Mouse (Mus musculus) liver, embryonic 13.5 days (tissue): ENCODE measurements around the gene Nop2. TPM values are rescaled to one million over a fixed set of nuclear protein-coding genes. Genes with fewer than 3 reads are reported as not detected.

Source experiments
- ATAC-seq: fragments of 200-750 bp; cut with Nextera tagmentation; 2 replicates; pipeline ENCODE4 v1.8.0; 2017; ENCODE audit warnings: low read depth, mild to moderate bottlenecking, moderate number of reproducible peaks, moderate library complexity
- DNase-seq: peaks from one replicate; pipeline ENCODE4 v3.0.0; 2022
- H3K27ac ChIP-seq: fragments of 300-500 bp; sonication (generic); 2 replicates; pipeline ENCODE4 v1.5.1; 2015; ENCODE audit warnings: moderate library complexity, mild to moderate bottlenecking, inconsistent platforms
- H3K27me3 ChIP-seq: fragments of 300-500 bp; sonication (generic); 2 replicates; pipeline ENCODE4 v1.6.1; 2015; ENCODE audit warnings: mild to moderate bottlenecking, inconsistent platforms
- H3K36me3 ChIP-seq: fragments of 300-500 bp; sonication (generic); 2 replicates; pipeline ENCODE4 v1.6.1; 2015; ENCODE audit warnings: mild to moderate bottlenecking, inconsistent platforms
- H3K4me1 ChIP-seq: fragments of 300-500 bp; sonication (generic); replicated peaks from 2 replicates; pipeline ENCODE4 v1.6.1; 2015; ENCODE audit warnings: inconsistent platforms
- H3K4me2 ChIP-seq: fragments of 300-500 bp; sonication (generic); 2 replicates; pipeline ENCODE4 v1.6.1; 2015; ENCODE audit warnings: inconsistent platforms, mild to moderate bottlenecking, moderate library complexity
- H3K4me3 ChIP-seq: fragments of 300-500 bp; sonication (generic); replicated peaks from 2 replicates; pipeline ENCODE4 v1.5.1; 2015; ENCODE audit warnings: mild to moderate bottlenecking, inconsistent platforms
- H3K9ac ChIP-seq: fragments of 300-500 bp; sonication (generic); 2 replicates; pipeline ENCODE4 v1.6.1; 2015; ENCODE audit warnings: mild to moderate bottlenecking, inconsistent platforms
- H3K9me3 ChIP-seq: fragments of 300-500 bp; sonication (generic); replicated peaks from 2 replicates; pipeline ENCODE4 v1.6.1; 2016; ENCODE audit warnings: inconsistent platforms
- WGBS: fragments of 180-500 bp; shearing (Covaris S2); methylation state at CpG from one replicate; pipeline ENCODE4 v1.1.7; 2015; ENCODE audit not compliant: insufficient replicate concordance; 5-methylcytosine and 5-hydroxymethylcytosine counted together
- polyA plus RNA-seq: library from polyadenylated mRNA; unstranded; fragments of >200 nt; fragmentation: Nextera tagmentation; extraction: Ambion mirVana; gene quantifications from 2 replicates; pipeline ENCODE4 v1.2.1, GENCODE M21; 2015

The Nop2 gene
- polyA plus RNA-seq, 1 experiment from 2014 or later = 60.6 TPM

- peaks cover 45% of the 10 kb centered on the region for H3K36me3 ChIP-seq
- 2% methylated on average over 35 of the region's 35 CpGs for whole genome bisulfite sequencing
- no peaks in the 10 kb centered on the region for H3K9me3 ChIP-seq
- H3K27ac ChIP-seq = peak overlapping the region; percentile 84
- H3K4me1 ChIP-seq = peaks cover 59% of the 10 kb centered on the region
- H3K4me3 ChIP-seq = peak overlapping the region; percentile 88
- peak overlapping the region; percentile 90 for H3K9ac ChIP-seq
- no peak for DNase-seq
- ATAC-seq = peak; percentile 77
- H3K27me3 ChIP-seq = no peaks in the 10 kb centered on the region
- H3K4me2 ChIP-seq = peak overlapping the region; percentile 97
Observed at GRCm38 (mm10) chr6:125145479-125145951, 13.8 kb downstream of the Nop2 start.

- H3K9ac ChIP-seq = peak overlapping the region; percentile 90
- no peak for DNase-seq
- peaks cover 62% of the 10 kb centered on the region for H3K4me1 ChIP-seq
- H3K4me2 ChIP-seq = peak overlapping the region; percentile 97
- 52% methylated on average over 7 of the region's 7 CpGs for WGBS
- ATAC-seq = no peak
- H3K36me3 ChIP-seq = peaks cover 42% of the 10 kb centered on the region
- H3K4me3 ChIP-seq = peak overlapping the region; percentile 88
- H3K9me3 ChIP-seq = no peaks in the 10 kb centered on the region
- peak overlapping the region; percentile 84 for H3K27ac ChIP-seq
- H3K27me3 ChIP-seq = no peaks in the 10 kb centered on the region
Observed at GRCm38 (mm10) chr6:125146148-125146547, 14.4 kb downstream of the Nop2 start.

- Histone ChIP-seq H3K4me1 (peaks cover 68% of the 10 kb centered on the region), H3K27ac (peak overlapping the region; percentile 84; the same call in 1 of the 2 replicates), H3K4me3 (peak overlapping the region; percentile 88; the same call in 1 of the 2 replicates), H3K4me2 (peak overlapping the region; percentile 97), H3K36me3 (peaks cover 42% of the 10 kb centered on the region), H3K9me3 (no peaks in the 10 kb centered on the region), H3K27me3 (no peaks in the 10 kb centered on the region), H3K9ac (peak overlapping the region; percentile 90; the same call in 1 of the 2 replicates)
- ATAC-seq = no peak
- 48% methylated on average over 4 of the region's 4 CpGs for WGBS
- no peak for DNase-seq
Observed at GRCm38 (mm10) chr6:125146797-125147196, 15.1 kb downstream of the Nop2 start.

GRCm38 (mm10) chr6:125147329-125147728, 15.6 kb downstream of the Nop2 start:
- ATAC-seq = no peak
- peak overlapping the region; percentile 88; the same call in 1 of the 2 replicates for H3K4me3 ChIP-seq
- H3K27me3 ChIP-seq = no peaks in the 10 kb centered on the region
- peaks cover 40% of the 10 kb centered on the region for H3K36me3 ChIP-seq
- no peak overlapping the region; the same call in 1 of the 2 replicates for H3K27ac ChIP-seq
- 67% methylated on average over 10 of the region's 10 CpGs for WGBS
- H3K4me1 ChIP-seq = peaks cover 73% of the 10 kb centered on the region
- no peak for DNase-seq
- H3K4me2 ChIP-seq = peak overlapping the region; percentile 97
- H3K9me3 ChIP-seq = no peaks in the 10 kb centered on the region
- H3K9ac ChIP-seq = 0 out of 2 replicates have a peak overlapping the region, but pooled peaks have one; percentile 90

- Histone ChIP-seq H3K4me3 (no peak overlapping the region), H3K4me2 (peak overlapping the region; percentile 12)
- 41% methylated on average over 16 of the region's 18 CpGs for WGBS
Observed at GRCm38 (mm10) chr6:125148251-125148925, 16.7 kb downstream of the Nop2 start.

GRCm38 (mm10) chr6:125148926-125149568, 17.3 kb downstream of the Nop2 start:
- peak overlapping the region; percentile 45 for H3K27ac ChIP-seq
- no peaks in the 10 kb centered on the region for H3K27me3 ChIP-seq
- 69% methylated on average over 16 of the region's 16 CpGs for WGBS
- H3K4me1 ChIP-seq = peaks cover 87% of the 10 kb centered on the region
- no peak overlapping the region for H3K4me3 ChIP-seq
- H3K4me2 ChIP-seq = 0 out of 2 replicates have a peak overlapping the region, but pooled peaks have one; percentile 4
- DNase-seq (no peak), ATAC-seq (no peak)
- peaks cover 35% of the 10 kb centered on the region for H3K36me3 ChIP-seq
- no peaks in the 10 kb centered on the region for H3K9me3 ChIP-seq
- no peak overlapping the region for H3K9ac ChIP-seq

More at GRCm38 (mm10) chr6:125148251-125148925, 16.7 kb downstream of the Nop2 start:
- Histone ChIP-seq H3K27me3 (no peaks in the 10 kb centered on the region), H3K27ac (peak overlapping the region; percentile 44), H3K9ac (0 out of 2 replicates have a peak overlapping the region, but pooled peaks have one; percentile 12), H3K9me3 (no peaks in the 10 kb centered on the region), H3K4me1 (peaks cover 84% of the 10 kb centered on the region), H3K36me3 (peaks cover 39% of the 10 kb centered on the region)
- DNase-seq = no peak
- ATAC-seq = no peak

GRCm38 (mm10) chr6:125149569-125149950, 17.9 kb downstream of the Nop2 start:
- H3K27me3 ChIP-seq = no peaks in the 10 kb centered on the region
- no peak overlapping the region for H3K4me2 ChIP-seq
- no peak overlapping the region for H3K9ac ChIP-seq
- DNase-seq (no peak), ATAC-seq (no peak)
- no peaks in the 10 kb centered on the region for H3K9me3 ChIP-seq
- H3K4me3 ChIP-seq = no peak overlapping the region
- H3K27ac ChIP-seq = peak overlapping the region; percentile 45; the same call in 1 of the 2 replicates
- 75% methylated on average over 7 of the region's 7 CpGs for WGBS
- peaks cover 87% of the 10 kb centered on the region for H3K4me1 ChIP-seq
- H3K36me3 ChIP-seq = peaks cover 30% of the 10 kb centered on the region

- Histone ChIP-seq H3K27me3 (no peaks in the 10 kb centered on the region), H3K27ac (peak overlapping the region; percentile 63), H3K36me3 (peaks cover 35% of the 10 kb centered on the region), H3K9me3 (no peaks in the 10 kb centered on the region), H3K4me1 (peaks cover 88% of the 10 kb centered on the region), H3K9ac (peak overlapping the region; percentile 53; the same call in 1 of the 2 replicates), H3K4me2 (peak overlapping the region; percentile 40), H3K4me3 (no peak overlapping the region)
- ATAC-seq (peak; percentile 50), DNase-seq (no peak)
- 30% methylated on average over 22 of the region's 22 CpGs for WGBS
Observed at GRCm38 (mm10) chr6:125152212-125153017, 20.7 kb downstream of the Nop2 start.

GRCm38 (mm10) chr6:125153018-125153389, 21.3 kb downstream of the Nop2 start:
- ATAC-seq = no peak
- H3K4me3 ChIP-seq = no peak overlapping the region
- no peak overlapping the region for H3K9ac ChIP-seq
- no peak for DNase-seq
- no peaks in the 10 kb centered on the region for H3K9me3 ChIP-seq
- peak overlapping the region; percentile 63 for H3K27ac ChIP-seq
- WGBS = 64% methylated on average over 5 of the region's 5 CpGs
- H3K4me2 ChIP-seq = peak overlapping the region; percentile 40
- H3K27me3 ChIP-seq = no peaks in the 10 kb centered on the region
- H3K36me3 ChIP-seq = peaks cover 39% of the 10 kb centered on the region
- peaks cover 86% of the 10 kb centered on the region for H3K4me1 ChIP-seq

- no peak overlapping the region for H3K4me3 ChIP-seq
- no peak overlapping the region; the same call in 1 of the 2 replicates for H3K27ac ChIP-seq
- peaks cover 43% of the 10 kb centered on the region for H3K36me3 ChIP-seq
- H3K9ac ChIP-seq = no peak overlapping the region
- H3K9me3 ChIP-seq = no peaks in the 10 kb centered on the region
- H3K27me3 ChIP-seq = no peaks in the 10 kb centered on the region
- ATAC-seq = no peak
- no peak for DNase-seq
- H3K4me2 ChIP-seq = no peak overlapping the region
- peaks cover 79% of the 10 kb centered on the region for H3K4me1 ChIP-seq
- WGBS = 60% methylated on average over 4 of the region's 4 CpGs
Observed at GRCm38 (mm10) chr6:125153682-125154081, 22.0 kb downstream of the Nop2 start.

GRCm38 (mm10) chr6:125154550-125154949, 22.8 kb downstream of the Nop2 start:
- Histone ChIP-seq H3K4me1 (peaks cover 74% of the 10 kb centered on the region), H3K9me3 (no peaks in the 10 kb centered on the region), H3K27me3 (no peaks in the 10 kb centered on the region), H3K36me3 (peaks cover 48% of the 10 kb centered on the region), H3K27ac (no peak overlapping the region), H3K4me2 (no peak overlapping the region), H3K4me3 (no peak overlapping the region), H3K9ac (no peak overlapping the region)
- DNase-seq (no peak), ATAC-seq (no peak)
